Mouse (Mus musculus): ENCODE measurements around the gene Ncapd2.
A peak's percentile ranks its signal among the peaks of the same experiment; 100 is the strongest.
"Not testable (repeated sequence)": the region's sequence is repeated elsewhere in the genome, so short reads cannot be mapped to it uniquely, and the experiment has no call there.

The Ncapd2 gene

DNA sequence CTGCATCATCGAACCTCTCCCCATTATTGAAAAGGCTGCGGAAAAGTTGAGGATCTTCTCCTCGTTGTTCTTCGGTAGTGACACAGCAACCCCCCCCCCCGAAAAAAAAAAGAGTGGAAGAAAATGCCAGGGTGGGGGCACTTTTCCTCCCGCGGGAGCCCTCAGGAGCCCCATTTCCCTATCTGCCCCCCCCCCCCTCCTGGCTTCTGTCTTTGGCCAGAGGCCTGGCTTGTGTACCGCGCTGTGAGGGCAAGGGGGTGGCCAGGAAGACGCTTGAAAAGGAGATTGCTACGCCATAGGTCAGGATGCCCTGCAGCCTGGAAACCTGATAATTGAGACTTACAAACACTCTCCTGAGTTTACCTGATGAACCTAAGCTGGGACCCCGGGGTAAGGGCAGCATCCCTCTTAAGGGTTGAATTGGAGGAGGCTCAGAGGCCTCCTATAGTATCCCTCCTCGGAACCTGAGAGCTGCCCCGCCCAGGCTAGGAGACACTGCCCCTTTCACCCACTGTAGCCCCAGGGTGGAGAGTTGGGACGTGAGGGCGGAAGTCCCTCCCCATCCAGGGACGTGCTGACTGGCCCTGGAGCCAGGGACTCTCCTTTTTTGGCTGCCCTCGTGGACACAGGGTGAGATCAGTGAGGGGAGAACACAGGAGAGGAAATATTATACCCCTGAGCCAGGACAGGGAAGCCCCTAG is 25.3 kb downstream of the Ncapd2 start, which contains the start of gene Gapdh:
Gapdh (minus strand) TSS at position 417 of the 701 bp plus-strand sequence.
- peak; percentile 46 to 52 for DNase-seq (ENCODE audit: low spot score in 2 of 2)

GRCm38 (mm10) chr6:125165328-125165891 is 26.1 kb downstream of the Ncapd2 start:
- DNase-seq (ENCODE audit: low spot score in 2 of 2): peak; percentile 96 to 98

GRCm38 (mm10) chr6:125164672-125165327 is 26.7 kb downstream of the Ncapd2 start:
- DNase-seq (ENCODE audit: low spot score in 2 of 2): peak in 1 of 2 experiments; percentile 74

DNA sequence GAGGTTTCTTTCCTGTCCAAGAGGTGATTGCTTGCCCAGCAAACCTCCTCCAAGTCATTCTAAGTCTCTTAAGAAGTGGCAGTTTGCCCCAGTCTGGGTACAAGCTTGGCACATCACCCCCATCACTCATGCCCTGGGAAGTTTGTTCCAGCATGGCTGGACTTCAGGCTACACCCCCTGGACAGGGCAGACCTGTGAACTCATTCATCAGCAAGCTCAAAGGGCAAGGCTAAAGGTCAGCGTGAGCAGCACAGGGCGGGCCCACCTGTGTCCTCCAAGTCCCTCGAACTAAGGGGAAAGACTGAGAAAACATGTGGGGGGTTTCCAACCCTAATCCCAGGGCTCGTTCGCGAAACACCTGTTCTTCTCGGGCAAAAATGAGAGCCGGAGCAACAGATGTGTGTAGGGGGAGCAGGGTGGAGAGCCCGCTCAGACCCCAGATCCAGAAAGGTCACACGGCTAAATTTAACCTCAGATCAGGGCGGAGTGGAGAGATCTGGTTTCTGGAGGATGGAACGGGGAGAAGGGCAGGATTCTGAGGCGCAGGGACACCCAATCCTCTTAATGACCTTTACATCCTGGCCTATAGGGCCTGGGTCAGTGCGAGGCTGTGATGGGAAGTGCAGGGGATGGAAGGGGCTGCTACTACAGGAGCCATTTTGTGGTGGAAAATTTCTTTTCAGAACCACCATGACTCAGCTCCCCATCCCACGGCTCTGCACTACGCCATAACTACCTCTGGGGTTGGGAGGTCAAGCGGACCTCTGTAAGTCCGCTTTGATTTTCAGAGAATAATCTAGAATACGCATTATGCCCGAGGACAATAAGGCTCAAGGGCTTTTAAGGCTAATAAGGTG is 27.5 kb downstream of the Ncapd2 start:
- DNase-seq (ENCODE audit: low spot score in 2 of 2): peak in 1 of 2 experiments; percentile 50

GRCm38 (mm10) chr6:125162615-125163305 is 28.7 kb downstream of the Ncapd2 start:
- DNase-seq (ENCODE audit: low spot score in 2 of 2): not testable (repeated sequence)

DNA sequence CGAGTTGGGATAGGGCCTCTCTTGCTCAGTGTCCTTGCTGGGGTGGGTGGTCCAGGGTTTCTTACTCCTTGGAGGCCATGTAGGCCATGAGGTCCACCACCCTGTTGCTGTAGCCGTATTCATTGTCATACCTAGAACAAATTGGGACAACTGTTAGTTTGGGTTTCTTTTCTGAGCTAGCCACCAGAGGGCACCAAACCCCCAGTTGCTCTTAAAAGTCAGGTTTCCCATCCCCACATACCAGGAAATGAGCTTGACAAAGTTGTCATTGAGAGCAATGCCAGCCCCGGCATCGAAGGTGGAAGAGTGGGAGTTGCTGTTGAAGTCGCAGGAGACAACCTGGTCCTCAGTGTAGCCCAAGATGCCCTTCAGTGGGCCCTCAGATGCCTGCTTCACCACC is 29.5 kb downstream of the Ncapd2 start:
- DNase-seq (ENCODE audit: low spot score in 2 of 2): peak in 1 of 2 experiments; percentile 61

GRCm38 (mm10) chr6:125160854-125161760 is 30.4 kb downstream of the Ncapd2 start:
- DNase-seq (ENCODE audit: low spot score in 2 of 2): peak in 1 of 2 experiments; percentile 48

DNA sequence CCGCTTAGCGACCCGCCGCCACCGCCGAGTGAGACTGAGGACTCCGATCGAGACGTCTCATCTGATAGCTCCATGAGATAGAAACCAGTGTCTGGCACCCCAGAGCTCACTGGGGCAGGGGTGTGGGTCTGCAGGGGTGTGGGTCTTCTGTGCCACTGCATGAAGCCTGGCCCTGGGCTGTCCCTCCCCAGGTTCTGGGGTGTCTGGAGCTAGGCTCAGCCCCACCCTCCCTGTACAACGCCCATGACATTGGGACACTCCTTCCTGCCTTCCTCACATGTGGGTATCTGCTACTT is 31.0 kb downstream of the Ncapd2 start:
- peak in 1 of 2 experiments; percentile 25 for DNase-seq (ENCODE audit: low spot score in 2 of 2)

DNA sequence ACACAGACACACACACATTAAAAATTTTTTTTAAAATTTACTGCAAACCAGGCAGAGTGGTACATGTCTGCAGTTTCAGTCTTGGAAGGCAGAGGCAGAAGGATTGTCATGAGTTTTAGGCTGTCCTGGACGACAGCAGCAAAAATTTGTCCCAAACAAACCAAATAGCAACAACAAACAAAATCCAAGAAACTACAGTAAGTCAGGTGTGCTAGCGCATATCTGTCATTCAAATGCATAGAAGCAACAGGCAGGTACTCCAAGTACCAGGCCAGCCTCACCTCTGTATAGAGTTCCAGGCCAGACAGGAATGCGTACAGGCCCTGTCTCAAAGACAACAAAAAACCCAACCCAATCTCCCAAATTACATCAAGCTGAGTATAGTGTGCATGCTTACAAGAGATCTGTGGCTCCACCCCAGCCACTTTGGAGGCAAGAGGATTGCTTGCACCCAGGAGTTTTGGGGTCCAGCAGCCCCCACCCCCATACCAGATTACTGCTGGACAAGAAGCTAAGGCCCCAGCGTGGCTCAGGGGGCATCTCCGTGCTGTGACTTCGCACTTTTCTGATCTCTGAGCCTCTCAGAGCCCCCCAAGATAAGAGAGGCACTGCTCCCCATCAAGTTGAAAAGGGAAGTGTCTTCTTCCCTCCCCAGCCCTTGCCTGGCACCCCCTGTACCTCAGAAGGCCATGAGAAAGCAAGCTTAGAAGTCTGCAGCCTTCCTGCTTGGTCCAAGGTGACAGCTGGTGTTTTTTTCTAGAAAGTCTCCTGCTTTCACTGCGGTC is 31.5 kb downstream of the Ncapd2 start:
- DNase-seq (ENCODE audit: low spot score in 2 of 2): peak in 1 of 2 experiments; percentile 12

GRCm38 (mm10) chr6:125158944-125159492 is 32.5 kb downstream of the Ncapd2 start:
- DNase-seq (ENCODE audit: low spot score in 2 of 2): no peak

- no peak for DNase-seq (ENCODE audit: low spot score in 2 of 2)
Observed at GRCm38 (mm10) chr6:125156903-125157614, 34.4 kb downstream of the Ncapd2 start.

DNA sequence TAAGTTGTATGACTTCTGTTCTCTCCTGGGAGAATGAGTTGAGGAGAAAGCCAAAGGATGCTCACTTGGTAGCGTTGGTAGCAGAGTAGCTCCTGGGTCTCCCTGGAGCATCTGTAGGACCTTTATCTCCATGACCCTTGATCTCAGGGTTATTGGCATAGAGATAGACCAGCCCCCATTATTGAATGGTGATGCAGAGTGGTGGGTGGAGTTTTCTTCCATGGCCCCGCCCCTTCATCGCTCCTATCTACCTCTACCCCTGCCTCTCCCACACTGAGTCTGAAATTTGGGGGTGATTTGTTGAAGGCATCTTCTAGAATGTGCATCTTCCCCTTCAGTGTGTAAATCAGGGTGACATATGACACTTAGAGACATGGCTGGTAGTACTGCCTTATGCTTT is 35.0 kb downstream of the Ncapd2 start:
- DNase-seq (ENCODE audit: low spot score in 2 of 2): no peak

- DNase-seq (ENCODE audit: low spot score in 2 of 2): no peak
Observed at GRCm38 (mm10) chr6:125155262-125155661, 36.2 kb downstream of the Ncapd2 start.

GRCm38 (mm10) chr6:125154550-125154949 is 37.0 kb downstream of the Ncapd2 start:
- no peak for DNase-seq (ENCODE audit: low spot score in 2 of 2)

DNA sequence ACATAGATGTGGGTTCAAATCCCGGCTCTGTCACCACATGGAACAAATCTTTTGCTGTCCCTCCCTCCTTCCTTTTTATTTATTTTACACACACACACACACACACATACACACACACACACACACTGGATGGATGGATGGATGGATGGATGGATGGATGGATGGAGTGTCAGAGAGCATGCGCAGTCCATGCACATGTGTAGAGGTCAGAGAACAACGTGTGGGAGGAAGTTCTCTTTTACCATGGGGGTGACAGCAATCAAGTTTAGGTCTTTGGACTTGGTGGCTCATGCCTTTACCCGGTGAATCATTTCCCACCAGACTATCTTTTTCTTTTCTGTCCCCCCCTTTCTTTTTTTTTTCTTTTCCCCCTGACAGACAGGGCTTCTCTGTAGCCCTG is 37.8 kb downstream of the Ncapd2 start:
- DNase-seq (ENCODE audit: low spot score in 2 of 2): no peak

- no peak for DNase-seq (ENCODE audit: low spot score in 2 of 2)
Observed at GRCm38 (mm10) chr6:125153018-125153389, 38.5 kb downstream of the Ncapd2 start.

DNA sequence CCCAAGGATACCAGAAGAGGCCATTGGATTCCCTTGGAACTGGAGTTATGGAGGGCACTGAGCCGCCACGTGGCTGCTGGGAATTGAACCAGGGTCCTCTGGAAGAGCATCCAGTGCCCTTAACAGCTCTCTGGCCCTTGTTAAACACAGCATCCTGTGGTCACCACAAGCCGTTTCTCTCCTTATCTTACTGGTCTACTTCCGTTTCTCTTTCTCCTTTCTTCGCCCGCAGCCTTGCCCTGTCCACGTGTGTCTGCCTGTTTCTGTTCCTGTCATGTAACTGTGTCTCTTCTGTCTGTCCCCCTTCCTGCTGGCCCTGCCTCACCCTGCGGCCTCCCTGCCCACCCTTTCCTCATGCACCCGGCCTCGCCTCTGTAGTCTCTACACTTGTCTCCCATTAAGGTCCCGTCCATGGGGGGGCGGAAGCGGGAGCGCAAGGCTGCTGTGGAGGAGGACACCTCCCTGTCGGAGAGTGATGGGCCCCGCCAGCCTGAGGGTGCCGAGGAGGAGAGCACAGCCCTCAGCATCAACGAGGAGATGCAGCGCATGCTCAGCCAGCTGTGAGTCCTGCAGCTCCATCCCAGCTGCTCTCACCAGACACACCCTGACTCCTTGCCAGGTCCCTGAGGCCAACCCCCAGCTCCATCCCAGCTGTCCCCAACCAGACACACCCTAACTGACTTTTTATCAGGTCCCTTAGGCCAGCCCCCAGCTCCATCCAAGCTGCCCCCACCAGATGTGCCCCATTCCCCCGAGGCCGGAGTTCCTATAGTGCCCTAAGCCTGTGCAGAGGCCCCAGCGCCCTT is 39.1 kb downstream of the Ncapd2 start:
- no peak for DNase-seq (ENCODE audit: low spot score in 2 of 2)

GRCm38 (mm10) chr6:125149569-125149950 is 41.9 kb downstream of the Ncapd2 start:
- no peak for DNase-seq (ENCODE audit: low spot score in 2 of 2)
